Mouse (Mus musculus): ENCODE results near the gene Cmtm7.

- TF ChIP-seq CTCF (IDR thresholded peaks at IDR 0.05; ENCODE audit: borderline replicate concordance, insufficient read depth, low read length) = peak; percentile 25; the same call in 1 of the 2 replicates
- TF ChIP-seq POLR2A (IDR thresholded peaks at IDR 0.05; ENCODE audit: low read depth, low read length) = no peak
These were observed 33.7 kb upstream of the Cmtm7 start for GRCm38 (mm10) chr9:114815315-114815714.
